Mouse (Mus musculus) kidney, embryonic 15.5 days (tissue): ENCODE measurements around the gene Myh3. TPM values are rescaled to one million over a fixed set of nuclear protein-coding genes. Genes with fewer than 3 reads are reported as not detected.
"Not testable (repeated sequence)": the region's sequence is repeated elsewhere in the genome, so short reads cannot be mapped to it uniquely, and the experiment has no call there.

ENCODE experiments used
- ATAC-seq: fragments of 200-750 bp; cut with Nextera tagmentation; replicated peaks from 2 replicates; pipeline ENCODE4 v1.8.0; 2017; ENCODE audit warnings: moderate TSS enrichment; ENCODE audit not compliant: low FRiP score
- H3K27ac ChIP-seq: fragments of 300-500 bp; sonication (generic); 2 replicates; pipeline ENCODE4 v1.5.1; 2015; ENCODE audit warnings: mild to moderate bottlenecking, inconsistent platforms
- H3K27me3 ChIP-seq: fragments of 300-500 bp; sonication (generic); 2 replicates; pipeline ENCODE4 v1.6.1; 2015; ENCODE audit warnings: inconsistent platforms
- H3K36me3 ChIP-seq: fragments of 300-500 bp; sonication (generic); 2 replicates; pipeline ENCODE4 v1.6.1; 2015; ENCODE audit warnings: inconsistent platforms
- H3K4me1 ChIP-seq: fragments of 300-500 bp; sonication (generic); 2 replicates; pipeline ENCODE4 v1.6.1; 2015; ENCODE audit warnings: inconsistent platforms
- H3K4me2 ChIP-seq: fragments of 300-500 bp; sonication (generic); 2 replicates; pipeline ENCODE4 v1.6.1; 2015; ENCODE audit warnings: moderate library complexity, mild to moderate bottlenecking, inconsistent platforms
- H3K4me3 ChIP-seq: fragments of 300-500 bp; sonication (generic); replicated peaks from 2 replicates; pipeline ENCODE4 v1.5.1; 2015; ENCODE audit warnings: mild to moderate bottlenecking, inconsistent platforms
- H3K9ac ChIP-seq: fragments of 300-500 bp; sonication (generic); 2 replicates; pipeline ENCODE4 v1.6.1; 2015; ENCODE audit warnings: mild to moderate bottlenecking, inconsistent platforms
- H3K9me3 ChIP-seq: fragments of 300-500 bp; sonication (generic); replicated peaks from 2 replicates; pipeline ENCODE4 v1.6.1; 2016; ENCODE audit warnings: inconsistent platforms
- WGBS: fragments of 180-500 bp; shearing (Covaris S2); methylation state at CpG from one replicate; pipeline ENCODE4 v1.1.7; 2015; ENCODE audit warnings: mixed read lengths; 5-methylcytosine and 5-hydroxymethylcytosine counted together
- polyA plus RNA-seq: library from polyadenylated mRNA; unstranded; fragments of >200 nt; fragmentation: Nextera tagmentation; extraction: Ambion mirVana; gene quantifications from 2 replicates; pipeline ENCODE4 v1.2.1, GENCODE M21; 2015

The Myh3 gene
- polyA plus RNA-seq, 1 experiment from 2014 or later: 11.4 TPM

DNA sequence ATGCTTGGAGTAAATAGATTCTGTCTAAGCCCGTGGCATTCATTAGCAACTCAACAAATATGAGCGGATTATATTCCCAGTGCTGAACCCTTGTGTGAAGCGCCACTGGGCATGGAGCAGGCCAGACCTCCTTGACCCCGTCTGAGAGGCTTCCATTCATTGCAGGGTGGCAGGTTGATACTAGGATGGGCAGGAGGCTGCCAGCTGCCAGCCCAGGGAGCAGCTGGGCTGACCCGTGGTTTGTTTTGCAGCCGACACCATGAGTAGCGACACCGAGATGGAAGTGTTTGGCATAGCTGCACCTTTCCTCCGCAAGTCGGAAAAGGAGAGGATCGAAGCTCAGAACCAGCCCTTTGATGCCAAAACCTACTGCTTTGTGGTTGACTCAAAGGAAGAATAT, 1.6 kb downstream of the Myh3 start:
- no peak for ATAC-seq
- Histone ChIP-seq H3K9ac (no peak overlapping the region), H3K4me2 (no peak overlapping the region), H3K27ac (no peak overlapping the region), H3K36me3 (no peaks in the 10 kb centered on the region), H3K27me3 (peaks cover 21% of the 10 kb centered on the region), H3K4me1 (peaks cover 8% of the 10 kb centered on the region), H3K4me3 (no peak overlapping the region), H3K9me3 (no peaks in the 10 kb centered on the region)
- 74% methylated on average over 11 of the region's 11 CpGs for WGBS

DNA sequence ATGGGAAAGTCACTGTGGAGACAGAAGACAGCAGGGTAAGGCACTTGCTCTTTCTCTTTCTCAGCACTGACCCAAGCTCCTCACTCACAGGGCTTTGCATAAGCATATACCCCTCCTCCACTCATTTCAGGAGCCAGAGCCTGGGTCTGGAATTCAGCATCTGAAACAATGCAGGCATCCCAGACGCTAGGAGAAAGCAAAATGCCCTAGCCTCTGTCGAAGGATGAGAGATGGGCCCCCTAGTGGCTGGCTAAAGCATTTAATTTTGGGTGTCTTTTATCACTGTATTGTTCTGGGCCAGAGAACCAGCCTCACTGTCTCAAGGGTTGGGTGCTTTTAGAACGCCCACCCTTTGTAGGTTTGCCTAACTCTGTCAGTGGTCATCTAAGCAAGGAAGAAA, 2.1 kb downstream of the Myh3 start:
- H3K36me3 ChIP-seq: no peaks in the 10 kb centered on the region
- H3K9me3 ChIP-seq: no peaks in the 10 kb centered on the region
- no peak for ATAC-seq
- H3K27me3 ChIP-seq: peaks cover 26% of the 10 kb centered on the region
- H3K4me1 ChIP-seq: peaks cover 8% of the 10 kb centered on the region
- H3K4me3 ChIP-seq: no peak overlapping the region
- no peak overlapping the region for H3K9ac ChIP-seq
- no peak overlapping the region for H3K4me2 ChIP-seq
- no peak overlapping the region for H3K27ac ChIP-seq
- 5% methylated on average over 3 of the region's 3 CpGs for WGBS

- peak; percentile 90 for ATAC-seq
- H3K4me2 ChIP-seq: peak overlapping the region; percentile 43
- H3K9me3 ChIP-seq: no peaks in the 10 kb centered on the region
- H3K36me3 ChIP-seq: no peaks in the 10 kb centered on the region
- H3K27ac ChIP-seq: no peak overlapping the region
- peaks cover 27% of the 10 kb centered on the region for H3K27me3 ChIP-seq
- no peak overlapping the region for H3K4me3 ChIP-seq
- H3K4me1 ChIP-seq: peaks cover 8% of the 10 kb centered on the region
- 3% methylated on average over 11 of the region's 11 CpGs for WGBS
- no peak overlapping the region for H3K9ac ChIP-seq
These were observed 3.1 kb downstream of the Myh3 start for GRCm38 (mm10) chr11:67081125-67081649.

DNA sequence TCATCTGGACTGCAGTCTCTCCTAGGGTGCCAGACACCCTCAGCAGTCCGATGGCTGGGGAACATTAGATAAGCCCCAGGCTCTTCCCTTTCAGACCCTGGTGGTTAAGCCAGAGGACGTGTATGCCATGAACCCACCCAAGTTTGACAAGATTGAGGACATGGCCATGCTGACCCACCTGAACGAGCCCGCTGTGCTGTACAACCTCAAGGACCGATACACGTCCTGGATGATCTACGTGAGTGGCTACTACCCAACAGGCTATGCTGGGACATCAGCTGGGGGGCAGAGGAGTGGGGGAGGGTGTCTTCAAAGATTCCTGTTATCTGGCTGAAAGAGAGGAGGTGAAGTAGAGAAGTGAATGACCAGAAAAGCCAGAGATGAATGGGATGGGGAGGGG, 4.1 kb downstream of the Myh3 start:
- no peak overlapping the region for H3K9ac ChIP-seq
- 85% methylated on average over 7 of the region's 7 CpGs for WGBS

GRCm38 (mm10) chr11:67082793-67083192, 4.7 kb downstream of the Myh3 start:
- no peak overlapping the region for H3K4me3 ChIP-seq
- no peak for ATAC-seq
- no peaks in the 10 kb centered on the region for H3K36me3 ChIP-seq
- no peak overlapping the region for H3K9ac ChIP-seq
- peaks cover 8% of the 10 kb centered on the region for H3K4me1 ChIP-seq
- peaks cover 31% of the 10 kb centered on the region for H3K27me3 ChIP-seq
- WGBS: 84% methylated on average over 13 of the region's 13 CpGs
- H3K27ac ChIP-seq: no peak overlapping the region
- H3K4me2 ChIP-seq: no peak overlapping the region
- H3K9me3 ChIP-seq: no peaks in the 10 kb centered on the region

More for the DNA sequence above, 4.1 kb downstream of the Myh3 start:
- Histone ChIP-seq H3K4me1 (peaks cover 8% of the 10 kb centered on the region), H3K9me3 (no peaks in the 10 kb centered on the region), H3K4me3 (no peak overlapping the region), H3K36me3 (no peaks in the 10 kb centered on the region), H3K27ac (no peak overlapping the region), H3K27me3 (peaks cover 31% of the 10 kb centered on the region), H3K4me2 (no peak overlapping the region)
- no peak for ATAC-seq

DNA sequence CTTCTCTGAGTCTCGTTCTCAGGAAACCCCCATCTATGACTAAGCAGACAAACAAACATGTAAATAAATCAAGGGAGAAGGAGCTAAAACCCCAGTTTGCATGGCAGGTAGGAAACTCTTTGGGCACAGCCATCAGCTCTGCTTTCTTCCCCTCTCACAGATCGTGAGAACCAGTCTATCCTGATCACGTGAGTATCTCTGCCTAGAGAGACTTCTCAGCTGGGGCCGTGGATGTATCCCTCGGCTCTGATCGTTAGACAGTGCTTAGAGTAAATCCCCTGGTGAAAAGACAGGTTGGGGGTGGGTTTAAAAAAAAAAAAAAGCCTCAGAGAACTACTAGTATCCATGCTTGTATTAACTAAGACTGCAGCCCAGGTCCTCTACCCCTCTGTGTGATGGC, 5.1 kb downstream of the Myh3 start:
- no peaks in the 10 kb centered on the region for H3K36me3 ChIP-seq
- ATAC-seq: no peak
- WGBS: 76% methylated on average over 6 of the region's 6 CpGs
- no peak overlapping the region for H3K4me2 ChIP-seq
- peaks cover 8% of the 10 kb centered on the region for H3K4me1 ChIP-seq
- H3K9me3 ChIP-seq: no peaks in the 10 kb centered on the region
- peaks cover 31% of the 10 kb centered on the region for H3K27me3 ChIP-seq
- no peak overlapping the region for H3K27ac ChIP-seq
- H3K4me3 ChIP-seq: no peak overlapping the region
- no peak overlapping the region for H3K9ac ChIP-seq

- 51% methylated on average over 32 of the region's 32 CpGs for WGBS
- Histone ChIP-seq H3K9ac (no peak overlapping the region), H3K27me3 (peaks cover 31% of the 10 kb centered on the region), H3K4me3 (no peak overlapping the region), H3K9me3 (no peaks in the 10 kb centered on the region), H3K27ac (no peak overlapping the region), H3K4me2 (no peak overlapping the region), H3K36me3 (no peaks in the 10 kb centered on the region), H3K4me1 (peaks cover 8% of the 10 kb centered on the region)
- no peak for ATAC-seq
These were observed 5.7 kb downstream of the Myh3 start for GRCm38 (mm10) chr11:67083712-67084340.

- Histone ChIP-seq H3K4me3 (no peak overlapping the region), H3K27ac (no peak overlapping the region), H3K9me3 (no peaks in the 10 kb centered on the region), H3K36me3 (no peaks in the 10 kb centered on the region), H3K27me3 (peaks cover 31% of the 10 kb centered on the region), H3K4me2 (no peak overlapping the region), H3K4me1 (peaks cover 8% of the 10 kb centered on the region), H3K9ac (no peak overlapping the region)
- WGBS: 2% methylated on average over 6 of the region's 6 CpGs
- no peak for ATAC-seq
These were observed 7.4 kb downstream of the Myh3 start for GRCm38 (mm10) chr11:67085489-67085888.

DNA sequence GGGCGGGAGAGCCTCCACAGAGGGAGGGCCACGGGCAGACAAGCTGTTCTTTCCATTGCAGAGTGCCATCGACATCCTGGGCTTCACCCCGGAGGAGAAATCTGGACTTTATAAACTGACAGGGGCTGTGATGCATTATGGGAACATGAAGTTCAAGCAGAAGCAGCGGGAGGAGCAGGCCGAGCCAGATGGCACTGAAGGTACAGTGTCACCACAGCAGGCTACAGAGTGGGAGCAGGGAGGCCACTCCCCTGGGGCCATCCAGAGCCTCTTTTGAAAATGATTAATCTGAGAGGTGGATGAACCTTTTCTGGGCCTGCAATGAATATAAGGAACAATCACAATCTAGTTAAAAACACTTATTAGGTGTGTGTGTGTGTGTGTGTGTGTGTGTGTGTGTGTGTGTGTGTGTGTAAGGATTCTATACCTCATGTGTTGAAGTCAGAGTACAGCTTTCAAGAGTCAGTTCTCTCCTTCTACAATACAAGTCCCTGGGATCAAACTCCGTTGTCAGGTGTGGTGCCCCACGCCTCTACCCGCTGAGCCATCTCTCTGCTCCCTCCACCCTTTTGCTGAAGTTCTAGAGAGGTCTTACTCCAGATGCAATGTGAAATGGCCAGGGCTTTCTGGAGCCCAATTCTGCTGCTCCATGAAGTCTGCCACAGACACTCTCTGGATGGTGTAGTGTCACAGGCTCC, 8.5 kb downstream of the Myh3 start:
- H3K9me3 ChIP-seq: no peaks in the 10 kb centered on the region
- no peaks in the 10 kb centered on the region for H3K36me3 ChIP-seq
- H3K4me1 ChIP-seq: peaks cover under 1% of the 10 kb centered on the region
- H3K9ac ChIP-seq: no peak overlapping the region
- H3K4me2 ChIP-seq: no peak overlapping the region
- peaks cover 31% of the 10 kb centered on the region for H3K27me3 ChIP-seq
- no peak for ATAC-seq
- H3K27ac ChIP-seq: no peak overlapping the region
- WGBS: 56% methylated on average over 9 of the region's 9 CpGs
- H3K4me3 ChIP-seq: no peak overlapping the region

DNA sequence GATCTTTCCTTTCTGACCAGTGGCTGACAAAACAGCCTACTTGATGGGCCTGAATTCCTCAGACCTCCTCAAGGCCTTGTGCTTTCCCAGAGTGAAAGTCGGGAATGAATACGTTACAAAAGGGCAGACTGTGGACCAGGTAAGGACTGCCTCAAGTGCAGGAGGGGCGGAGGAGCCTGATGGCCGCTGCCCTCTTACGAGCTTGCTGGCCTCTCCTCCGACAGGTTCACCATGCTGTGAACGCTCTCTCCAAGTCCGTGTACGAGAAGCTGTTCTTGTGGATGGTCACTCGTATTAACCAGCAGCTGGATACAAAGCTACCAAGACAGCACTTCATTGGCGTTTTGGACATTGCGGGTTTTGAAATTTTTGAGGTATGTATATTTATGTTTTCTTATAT, 9.1 kb downstream of the Myh3 start:
- Histone ChIP-seq H3K9me3 (no peaks in the 10 kb centered on the region), H3K9ac (no peak overlapping the region), H3K27me3 (peaks cover 35% of the 10 kb centered on the region), H3K36me3 (no peaks in the 10 kb centered on the region), H3K4me3 (no peak overlapping the region), H3K4me2 (no peak overlapping the region), H3K27ac (no peak overlapping the region), H3K4me1 (no peaks in the 10 kb centered on the region)
- 88% methylated on average over 12 of the region's 12 CpGs for WGBS
- no peak for ATAC-seq

- not testable (repeated sequence) for H3K27ac ChIP-seq, H3K27me3 ChIP-seq, H3K4me2 ChIP-seq, H3K4me1 ChIP-seq, ATAC-seq, H3K9ac ChIP-seq, H3K9me3 ChIP-seq, H3K36me3 ChIP-seq, H3K4me3 ChIP-seq
- WGBS: 88% methylated on average over 12 of the region's 12 CpGs
These were observed 14.3 kb downstream of the Myh3 start for GRCm38 (mm10) chr11:67092354-67092753.

DNA sequence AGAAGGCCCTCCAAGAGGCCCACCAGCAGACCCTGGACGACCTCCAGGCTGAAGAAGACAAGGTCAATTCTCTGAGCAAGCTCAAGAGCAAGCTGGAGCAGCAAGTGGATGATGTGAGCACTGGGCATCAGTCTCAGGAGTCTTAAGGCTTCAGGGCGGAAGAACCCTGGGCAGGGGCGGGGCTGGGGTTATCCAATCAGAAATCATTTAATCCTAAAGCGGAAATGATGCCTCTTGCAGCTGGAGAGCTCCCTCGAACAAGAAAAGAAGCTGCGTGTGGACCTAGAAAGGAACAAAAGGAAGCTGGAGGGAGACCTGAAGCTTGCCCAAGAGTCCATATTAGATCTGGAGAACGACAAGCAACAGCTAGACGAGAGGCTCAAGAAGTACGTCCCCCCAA, 15.1 kb downstream of the Myh3 start:
- Histone ChIP-seq H3K27ac (no peak overlapping the region), H3K9me3 (no peaks in the 10 kb centered on the region), H3K4me1 (no peaks in the 10 kb centered on the region), H3K4me3 (no peak overlapping the region), H3K9ac (no peak overlapping the region), H3K4me2 (no peak overlapping the region), H3K27me3 (0 out of 2 replicates have a peak, but pooled peaks cover 7% of the 10 kb centered on the region), H3K36me3 (no peaks in the 10 kb centered on the region)
- no peak for ATAC-seq
- 79% methylated on average over 9 of the region's 9 CpGs for WGBS
